Mouse (Mus musculus): ENCODE data around the gene Ypel2.

The Ypel2 gene

DNA sequence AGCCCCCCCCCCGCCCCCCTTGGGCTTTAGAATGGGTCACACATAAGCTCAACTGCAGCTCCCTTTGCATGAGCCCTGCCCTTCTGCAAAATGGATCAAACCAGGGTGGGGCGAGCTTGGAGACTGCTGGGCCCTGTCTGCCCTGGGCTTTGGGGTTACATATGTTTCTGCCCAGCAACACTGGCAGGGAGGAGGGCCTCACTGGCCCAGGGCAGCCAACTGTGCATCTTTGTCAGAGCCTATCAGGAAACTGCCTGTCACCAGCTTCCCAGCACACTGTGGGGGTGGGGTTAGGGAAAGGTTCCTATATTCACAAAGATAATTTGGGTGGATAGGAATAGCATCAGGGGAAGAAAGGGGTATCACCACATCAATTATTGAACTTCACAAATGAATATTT lies 95.1 kb downstream of the Ypel2 start:
- DNase-seq (ENCODE audit: low spot score in 2 of 2) = no peak

DNA sequence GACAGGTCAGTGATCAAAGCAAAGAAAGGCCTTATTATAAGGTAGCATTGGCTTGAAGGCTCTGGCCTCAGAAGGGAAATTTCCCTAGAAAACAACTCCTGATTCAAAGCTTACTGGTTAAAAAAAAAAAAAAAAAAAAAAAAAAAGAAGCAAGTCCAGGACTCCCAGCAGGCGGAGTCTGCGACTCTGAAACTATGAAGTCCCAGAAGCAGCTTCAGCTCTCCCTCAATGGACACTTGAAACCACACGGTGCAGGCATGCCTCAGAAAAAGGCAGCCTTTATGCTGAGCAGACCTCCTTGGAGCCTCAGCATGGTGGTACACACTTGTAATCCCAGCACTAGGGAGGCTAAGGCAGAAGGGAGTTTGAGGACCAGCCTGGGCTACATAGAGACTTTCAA lies 97.9 kb downstream of the Ypel2 start:
- DNase-seq (ENCODE audit: low spot score in 2 of 2) = no peak

DNA sequence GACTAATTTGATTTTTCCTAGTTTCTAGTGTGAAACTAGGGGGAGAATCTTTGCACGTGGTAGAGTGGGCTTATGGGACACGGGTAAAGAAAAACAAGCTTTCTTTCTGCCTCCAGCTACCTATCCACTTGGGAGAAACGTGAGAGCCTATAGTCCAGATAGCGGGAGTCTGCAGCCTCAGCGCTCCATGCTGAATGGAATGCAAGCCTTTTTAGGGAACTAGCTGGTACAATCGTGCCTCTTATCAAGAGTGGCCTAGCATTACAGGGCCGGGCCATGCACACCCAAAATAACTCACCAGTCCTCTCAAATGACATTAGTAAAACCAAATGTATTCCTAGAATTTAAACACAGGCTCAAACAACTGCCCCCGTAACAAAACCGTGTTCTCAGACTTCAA lies 98.4 kb downstream of the Ypel2 start:
- DNase-seq (ENCODE audit: low spot score in 2 of 2) = no peak

GRCm38 (mm10) chr11:86894171-86894577 lies 99.3 kb downstream of the Ypel2 start:
- DNase-seq (ENCODE audit: low spot score in 2 of 2) = peak in 1 of 2 experiments; percentile 47

DNA sequence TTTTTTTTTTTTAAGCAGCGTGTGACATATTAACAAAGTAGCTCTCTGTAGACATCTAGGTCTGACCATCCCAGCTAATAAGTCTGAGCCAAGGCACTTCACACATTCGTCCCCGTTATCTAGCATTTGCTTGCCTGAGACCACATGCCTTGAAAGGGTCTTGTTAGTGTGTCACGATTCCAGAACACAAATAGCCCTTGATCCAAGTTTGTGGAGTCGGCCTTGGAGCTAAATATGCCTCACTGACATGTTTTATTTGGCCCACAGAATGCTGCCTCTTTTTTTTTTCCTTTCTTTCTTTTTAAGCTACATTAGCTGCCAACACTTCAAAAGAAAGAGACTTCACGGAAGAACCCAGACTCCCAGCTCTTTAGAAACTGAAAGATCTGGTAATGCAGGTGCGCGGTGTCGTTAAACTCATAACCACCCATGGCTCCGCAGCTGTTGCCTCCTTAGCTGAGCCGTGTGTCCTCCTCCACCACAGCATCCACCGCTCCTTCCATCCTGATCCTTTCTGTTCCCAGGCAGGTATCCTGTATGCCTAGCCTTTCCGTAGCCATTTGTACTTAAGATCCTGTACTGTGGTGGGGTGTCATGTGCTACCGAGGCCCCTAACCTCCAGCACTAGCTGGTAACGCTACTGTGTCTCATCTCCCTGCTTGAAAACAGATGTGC lies 100.4 kb downstream of the Ypel2 start:
- no peak for DNase-seq (ENCODE audit: low spot score in 2 of 2)

All from natural killer cell, adult 2 months (primary cell).